Mouse (Mus musculus) brain, embryonic 14.5 days (tissue): ENCODE results near the gene Gpc6.

Source experiments
- CTCF ChIP-seq: fragments of 200-500 bp; IDR thresholded peaks from 2 replicates; pipeline ENCODE4 v1.5.1; 2012; ENCODE audit warnings: inconsistent platforms, mild to moderate bottlenecking, moderate library complexity, borderline replicate concordance; ENCODE audit not compliant: insufficient read depth, insufficient read length; ENCODE audit errors: extremely low read depth
- POLR2A ChIP-seq: fragments of 200-500 bp; IDR thresholded peaks from 2 replicates; pipeline ENCODE4 v1.6.1; 2012; ENCODE audit warnings: mild to moderate bottlenecking, inconsistent platforms, borderline replicate concordance; ENCODE audit not compliant: poor library complexity, insufficient read depth, insufficient read length, severe bottlenecking; ENCODE audit errors: extremely low read depth

GRCm38 (mm10) chr14:117419561-117420218 is 494.6 kb downstream of the Gpc6 start:
- TF ChIP-seq CTCF (no peak), POLR2A (no peak)
